Mouse (Mus musculus): ENCODE measurements at regions not wholly inside any gene's neighbourhood (a gene's known extent, or its start where the extent isn't known, plus 50 kb on each side); places are given as distances from the start of the nearest gene placed in this dataset.

GRCm38 (mm10) chr4:142853924-142854323 is 358.9 kb downstream of the Prdm2 start:
- no peak for TF ChIP-seq MXI1 (IDR thresholded peaks at IDR 0.05; ENCODE audit: low read depth, low read length)
- TF ChIP-seq SMC3 (IDR thresholded peaks at IDR 0.05; ENCODE audit: low read depth, low read length) = no peak
- no peak for TF ChIP-seq GABPA (IDR thresholded peaks at IDR 0.05; ENCODE audit: insufficient replicate concordance, low read depth, low read length)
- no peak for TF ChIP-seq MAX (IDR thresholded peaks at IDR 0.05; ENCODE audit: low read length)
- no peak for TF ChIP-seq PAX5 (IDR thresholded peaks at IDR 0.05; ENCODE audit: low read length)
- no peak for TF ChIP-seq EP300 (IDR thresholded peaks at IDR 0.05; ENCODE audit: low read length)
- TF ChIP-seq SIN3A (IDR thresholded peaks at IDR 0.05; ENCODE audit: low read length) = no peak
- no peak for TF ChIP-seq POLR2AphosphoS2 (IDR thresholded peaks at IDR 0.05; ENCODE audit: low read depth, low read length)
- no peak for TF ChIP-seq HCFC1 (IDR thresholded peaks at IDR 0.05; ENCODE audit: low read depth, low read length)
- TF ChIP-seq JUN (IDR thresholded peaks at IDR 0.05; ENCODE audit: insufficient read depth, low read depth, low read length) = no peak
- no peak for TF ChIP-seq MAZ (IDR thresholded peaks at IDR 0.05; ENCODE audit: low read depth, low read length)
- TF ChIP-seq MAFK (IDR thresholded peaks at IDR 0.05; ENCODE audit: insufficient replicate concordance, low read length) = no peak
- TF ChIP-seq ZC3H11A (IDR thresholded peaks at IDR 0.05; ENCODE audit: low read depth, low read length) = no peak
- no peak for TF ChIP-seq JUND (conservative IDR thresholded peaks at IDR 0.05; ENCODE audit: low read depth, low read length)
- TF ChIP-seq TBP (conservative IDR thresholded peaks at IDR 0.05; ENCODE audit: low read depth, low read length) = no peak
- no peak for TF ChIP-seq USF2 (conservative IDR thresholded peaks at IDR 0.05; ENCODE audit: low read depth, low read length)
- no peak for TF ChIP-seq ZNF384 (IDR thresholded peaks at IDR 0.05; ENCODE audit: low read depth, low read length)
- TF ChIP-seq NELFE (IDR thresholded peaks at IDR 0.05; ENCODE audit: low read depth, low read length) = no peak
- no peak for TF ChIP-seq BHLHE40 (IDR thresholded peaks at IDR 0.05; ENCODE audit: low read depth, low read length)
- TF ChIP-seq USF1 (IDR thresholded peaks at IDR 0.05; ENCODE audit: low read depth, low read length) = no peak
- Histone ChIP-seq H3K9me3 (replicated peaks; ENCODE audit: low read length) (peaks cover 77% of the 10 kb centered on the region), H3K27ac (ENCODE audit: insufficient read depth, low read depth) (no peak overlapping the region), H3K79me2 (replicated peaks; ENCODE audit: control insufficient read depth, extremely low read depth, insufficient read depth, poor library complexity, severe bottlenecking) (no peaks in the 10 kb centered on the region), H3K36me3 (replicated peaks in 1 of 2; ENCODE audit: control insufficient read depth in 1 of 2, insufficient read depth in 1 of 2, low read length in 1 of 2) (no peaks in the 10 kb centered on the region), H3K4me2 (ENCODE audit: insufficient read depth, low read depth, poor library complexity, severe bottlenecking) (no peak overlapping the region), H3K9ac (ENCODE audit: insufficient read depth, low read depth) (no peak overlapping the region), H3K4me3 (replicated peaks in 1 of 3; ENCODE audit: low read depth in 2 of 3, low read length in 2 of 3, poor library complexity in 1 of 3) (no peak overlapping the region), H3K4me1 (ENCODE audit: control insufficient read depth in 1 of 2, insufficient read depth in 2 of 2) (no peaks in the 10 kb centered on the region), H3K27me3 (replicated peaks) (no peaks in the 10 kb centered on the region)
- no peak for DNase-seq (ENCODE audit: extremely low read depth)
- dilution Hi-C loops (cut with MboI; ENCODE audit: extremely low pct_ligation_motif_present, extremely low pct_unique_long_range_greater_than_20kb, low sequenced_read_pairs) = no loop called here
- in situ Hi-C loops (cut with MboI; ENCODE audit: low pct_ligation_motif_present, low pct_unique_long_range_greater_than_20kb, low sequenced_read_pairs) = no loop called here

- in situ Hi-C loops (cut with MboI; ENCODE audit: low pct_ligation_motif_present, low pct_unique_long_range_greater_than_20kb, low sequenced_read_pairs) (no loop called here), dilution Hi-C loops (cut with MboI; ENCODE audit: extremely low pct_ligation_motif_present, extremely low pct_unique_long_range_greater_than_20kb, low sequenced_read_pairs) (no loop called here)
- no peaks in the 10 kb centered on the region for H3K4me1 ChIP-seq (ENCODE audit: control insufficient read depth in 1 of 2, insufficient read depth in 2 of 2)
- H3K4me2 ChIP-seq (ENCODE audit: insufficient read depth, low read depth, poor library complexity, severe bottlenecking) = no peak overlapping the region
- no peaks in the 10 kb centered on the region for H3K79me2 ChIP-seq (replicated peaks; ENCODE audit: control insufficient read depth, extremely low read depth, insufficient read depth, poor library complexity, severe bottlenecking)
- TF ChIP-seq ETS1 (conservative IDR thresholded peaks at IDR 0.05; ENCODE audit: low read depth, low read length) (no peak), SMC3 (IDR thresholded peaks at IDR 0.05; ENCODE audit: low read depth, low read length) (no peak), TCF12 (IDR thresholded peaks at IDR 0.05; ENCODE audit: low read depth, low read length) (no peak), ZC3H11A (IDR thresholded peaks at IDR 0.05; ENCODE audit: low read depth, low read length) (no peak), IRF4 (IDR thresholded peaks at IDR 0.05; ENCODE audit: low read depth, low read length) (no peak), MYC (IDR thresholded peaks at IDR 0.05; ENCODE audit: low read depth, low read length) (no peak), E2F4 (IDR thresholded peaks at IDR 0.05; ENCODE audit: insufficient replicate concordance, low read depth, low read length) (no peak), POLR2AphosphoS2 (IDR thresholded peaks at IDR 0.05; ENCODE audit: low read depth, low read length) (no peak), JUN (IDR thresholded peaks at IDR 0.05; ENCODE audit: insufficient read depth, low read depth, low read length) (no peak), MXI1 (IDR thresholded peaks at IDR 0.05; ENCODE audit: low read depth, low read length) (no peak), UBTF (IDR thresholded peaks at IDR 0.05; ENCODE audit: low read depth, low read length) (no peak), RCOR1 (conservative IDR thresholded peaks at IDR 0.05; ENCODE audit: low read depth, low read length) (no peak), MAFK (IDR thresholded peaks at IDR 0.05; ENCODE audit: insufficient replicate concordance, low read length) (no peak), EP300 (IDR thresholded peaks at IDR 0.05; ENCODE audit: low read length) (no peak), NELFE (IDR thresholded peaks at IDR 0.05; ENCODE audit: low read depth, low read length) (no peak), MEF2A (IDR thresholded peaks at IDR 0.05; ENCODE audit: borderline replicate concordance, low read depth, low read length) (no peak)
- H3K9ac ChIP-seq (ENCODE audit: insufficient read depth, low read depth) = no peak overlapping the region
- no peaks in the 10 kb centered on the region for H3K36me3 ChIP-seq (replicated peaks in 1 of 2; ENCODE audit: control insufficient read depth in 1 of 2, insufficient read depth in 1 of 2, low read length in 1 of 2)
- H3K9me3 ChIP-seq (replicated peaks; ENCODE audit: low read length) = peaks cover 60% of the 10 kb centered on the region
- H3K4me3 ChIP-seq (replicated peaks in 1 of 3; ENCODE audit: low read depth in 2 of 3, low read length in 2 of 3, poor library complexity in 1 of 3) = no peak overlapping the region
- H3K27ac ChIP-seq (ENCODE audit: insufficient read depth, low read depth) = no peak overlapping the region
- H3K27me3 ChIP-seq (replicated peaks) = no peaks in the 10 kb centered on the region
- DNase-seq (ENCODE audit: extremely low read depth) = no peak
Measured at GRCm38 (mm10) chr4:142845066-142845696, 367.6 kb downstream of the Prdm2 start.

All from CH12.LX (cell line).